Mouse (Mus musculus) lung, adult 2 months (tissue): Measurements from ENCODE around the gene Celf2.

Source experiments
- CTCF ChIP-seq: fragments of 200-500 bp; IDR thresholded peaks from 2 replicates; pipeline ENCODE4 v1.5.1; 2011; ENCODE audit warnings: mild to moderate bottlenecking, low read length, control low read depth; ENCODE audit not compliant: insufficient read depth
- POLR2A ChIP-seq: fragments of 200-500 bp; IDR thresholded peaks from 2 replicates; pipeline ENCODE4 v1.6.1; 2011; ENCODE audit warnings: low read depth, mild to moderate bottlenecking, control low read depth, low read length, borderline replicate concordance; ENCODE audit errors: extremely low read depth

GRCm38 (mm10) chr2:7080086-7080485 lies 429.3 kb downstream of the Celf2 start:
- TF ChIP-seq CTCF: no peak
- TF ChIP-seq POLR2A: no peak
